Mouse (Mus musculus) forebrain, embryonic 10.5 days (tissue): ENCODE measurements around the gene Tmem200b. TPM values are rescaled to one million over a fixed set of nuclear protein-coding genes. Genes with fewer than 3 reads are reported as not detected.

Source experiments
- DNase-seq: peaks from one replicate; pipeline ENCODE4 v3.0.0-alpha.2; 2017; ENCODE audit warnings: low spot score; ENCODE audit errors: extremely low spot score
- H3K27ac ChIP-seq: fragments of 300-500 bp; sonication (generic); 2 replicates; pipeline ENCODE4 v1.5.1; 2016; ENCODE audit warnings: mild to moderate bottlenecking
- H3K27me3 ChIP-seq: fragments of 300-500 bp; sonication (generic); 2 replicates; pipeline ENCODE4 v1.6.1; 2016; ENCODE audit warnings: mild to moderate bottlenecking; ENCODE audit not compliant: poor library complexity, severe bottlenecking
- H3K36me3 ChIP-seq: fragments of 300-500 bp; sonication (generic); replicated peaks from 2 replicates; pipeline ENCODE4 v1.6.1; 2016; ENCODE audit warnings: mild to moderate bottlenecking, moderate library complexity
- H3K4me1 ChIP-seq: fragments of 300-500 bp; sonication (generic); 2 replicates; pipeline ENCODE4 v1.6.1; 2016
- H3K4me3 ChIP-seq: fragments of 300-500 bp; sonication (generic); 2 replicates; pipeline ENCODE4 v1.5.1; 2016; ENCODE audit warnings: mild to moderate bottlenecking, moderate library complexity
- H3K9me3 ChIP-seq: fragments of 300-500 bp; sonication (generic); 2 replicates; pipeline ENCODE4 v1.6.1; 2016; ENCODE audit warnings: mild to moderate bottlenecking, moderate library complexity
- WGBS: fragments of 180-500 bp; shearing (Covaris S2); methylation state at CpG from one replicate; pipeline ENCODE4 v1.1.7; 2016; 5-methylcytosine and 5-hydroxymethylcytosine counted together
- polyA plus RNA-seq: library from polyadenylated mRNA; unstranded; fragments of >200 nt; fragmentation: Nextera tagmentation; extraction: Ambion mirVana; gene quantifications from 2 replicates; pipeline ENCODE4 v1.2.1, GENCODE M21; 2016

The Tmem200b gene
- polyA plus RNA-seq, 1 experiment from 2014 or later: 0.84 TPM

DNA sequence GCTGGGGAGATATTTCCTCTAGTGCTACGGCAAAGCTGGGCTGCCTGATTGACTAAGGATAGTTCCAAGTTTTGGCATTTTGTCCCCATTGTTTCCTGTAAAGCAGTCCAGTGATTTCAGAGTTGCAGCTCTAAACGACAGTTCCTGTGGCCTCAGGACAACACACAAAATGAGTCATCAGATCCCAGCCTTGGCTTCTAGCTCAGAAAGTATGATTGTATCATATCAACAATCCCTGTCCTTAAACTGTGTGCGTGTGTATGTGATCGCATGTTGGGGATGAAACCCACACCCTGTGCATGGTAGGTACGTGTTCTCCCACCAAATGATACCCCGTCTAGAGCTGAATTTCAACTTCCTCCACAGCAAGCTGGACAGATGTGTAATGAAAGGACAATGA is 7.6 kb downstream of the Tmem200b start:
- H3K4me3 ChIP-seq: no peak overlapping the region
- DNase-seq: no peak
- peaks cover 98% of the 10 kb centered on the region for H3K36me3 ChIP-seq
- peaks cover 21% of the 10 kb centered on the region for H3K27me3 ChIP-seq
- no peak overlapping the region for H3K27ac ChIP-seq
- no peaks in the 10 kb centered on the region for H3K9me3 ChIP-seq
- WGBS: 90% methylated on average over 6 of the region's 6 CpGs
- H3K4me1 ChIP-seq: peaks cover 31% of the 10 kb centered on the region

DNA sequence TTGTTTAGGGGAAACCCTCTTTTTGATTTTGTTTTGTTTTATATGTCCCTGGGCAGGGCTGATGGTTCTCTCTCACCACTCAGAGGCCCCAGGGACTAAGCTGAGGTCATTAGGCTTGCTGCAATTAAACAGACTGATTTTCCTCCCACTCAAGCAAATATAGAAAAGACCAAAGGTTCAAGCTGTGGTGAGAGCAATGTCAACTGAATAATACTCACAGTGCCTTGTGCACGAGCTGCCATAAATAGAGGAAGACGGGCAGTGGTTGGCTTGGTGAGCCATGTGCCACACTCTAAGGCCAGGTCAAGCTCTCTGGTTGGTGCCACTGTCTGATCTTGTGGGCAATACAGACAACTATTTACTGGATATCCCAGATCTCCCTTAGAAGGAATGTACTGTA is 17.9 kb downstream of the Tmem200b start:
- WGBS: 94% methylated on average over 2 of the region's 2 CpGs
- Histone ChIP-seq H3K9me3 (no peaks in the 10 kb centered on the region), H3K36me3 (peaks cover 68% of the 10 kb centered on the region), H3K27me3 (no peaks in the 10 kb centered on the region), H3K4me1 (no peaks in the 10 kb centered on the region), H3K27ac (no peak overlapping the region), H3K4me3 (no peak overlapping the region)
- no peak for DNase-seq

DNA sequence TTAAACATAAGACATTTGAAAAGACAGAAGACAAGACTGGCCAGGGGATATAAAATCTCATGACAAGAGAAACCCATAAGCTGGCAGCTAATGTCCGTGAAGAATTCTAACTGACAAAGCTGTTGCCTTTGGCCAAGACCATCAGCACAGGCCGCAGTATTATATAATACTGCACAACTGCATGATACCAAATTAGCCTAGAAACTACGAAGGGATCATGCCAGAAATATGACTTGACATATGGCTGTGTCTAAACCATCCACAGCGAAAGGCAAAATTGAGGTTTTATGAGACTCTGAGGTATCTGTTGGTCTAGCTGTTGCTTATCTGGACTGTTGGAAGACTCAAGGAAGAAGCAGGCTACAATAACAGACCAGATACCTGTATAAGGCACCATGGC is 19.3 kb downstream of the Tmem200b start:
- Histone ChIP-seq H3K27me3 (no peaks in the 10 kb centered on the region), H3K9me3 (no peaks in the 10 kb centered on the region), H3K36me3 (peaks cover 60% of the 10 kb centered on the region), H3K27ac (no peak overlapping the region), H3K4me3 (no peak overlapping the region), H3K4me1 (no peaks in the 10 kb centered on the region)
- WGBS: 96% methylated on average over 4 of the region's 4 CpGs
- no peak for DNase-seq

DNA sequence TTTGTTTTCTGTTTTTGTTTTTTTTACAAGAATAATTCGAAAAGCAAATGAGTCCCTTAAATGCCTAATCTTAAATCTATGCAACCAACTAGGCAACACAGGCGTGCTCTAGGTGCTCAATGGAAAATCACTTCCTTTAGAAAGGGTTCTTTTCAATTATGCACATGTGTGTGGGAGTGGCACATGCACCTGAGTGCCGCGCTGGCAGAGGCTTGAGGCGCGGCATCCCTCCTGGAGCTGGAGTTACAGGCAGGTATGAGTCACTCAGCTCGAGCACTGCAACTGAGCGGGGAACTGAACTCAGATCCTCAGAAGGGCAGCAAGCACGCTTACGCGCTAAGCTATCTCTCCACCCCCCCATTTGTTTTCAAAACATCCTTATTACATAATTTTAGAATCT is 26.3 kb downstream of the Tmem200b start:
- Histone ChIP-seq H3K9me3 (no peaks in the 10 kb centered on the region), H3K4me1 (peaks cover 30% of the 10 kb centered on the region), H3K36me3 (peaks cover 40% of the 10 kb centered on the region), H3K27ac (no peak overlapping the region), H3K4me3 (no peak overlapping the region), H3K27me3 (no peaks in the 10 kb centered on the region)
- WGBS: 91% methylated on average over 11 of the region's 11 CpGs
- DNase-seq: no peak

DNA sequence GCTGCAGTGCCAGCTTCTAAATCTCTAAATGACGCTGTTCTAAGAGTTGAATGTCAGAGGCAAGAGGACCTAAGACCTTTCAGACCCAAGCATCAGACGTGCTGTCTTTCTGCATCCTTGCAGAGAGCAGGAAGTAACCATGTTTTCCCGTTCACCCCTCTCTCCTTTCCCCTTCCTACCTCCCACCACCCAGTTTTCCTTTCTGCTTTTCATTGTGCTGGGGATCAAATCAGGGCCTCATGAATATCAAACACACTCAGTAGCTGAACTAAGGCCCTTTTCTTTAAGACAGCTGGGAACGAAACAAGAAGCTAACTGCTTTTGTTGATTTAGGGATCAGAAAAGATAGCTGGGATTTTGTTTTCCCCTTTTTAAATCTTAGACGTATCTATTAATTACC is 28.3 kb downstream of the Tmem200b start:
- H3K27me3 ChIP-seq: no peaks in the 10 kb centered on the region
- no peak for DNase-seq
- peaks cover 30% of the 10 kb centered on the region for H3K4me1 ChIP-seq
- no peaks in the 10 kb centered on the region for H3K9me3 ChIP-seq
- WGBS: 29% methylated on average over 5 of the region's 5 CpGs
- 0 out of 2 replicates have a peak overlapping the region, but pooled peaks have one; percentile 18 for H3K27ac ChIP-seq
- no peak overlapping the region for H3K4me3 ChIP-seq
- peaks cover 46% of the 10 kb centered on the region for H3K36me3 ChIP-seq

DNA sequence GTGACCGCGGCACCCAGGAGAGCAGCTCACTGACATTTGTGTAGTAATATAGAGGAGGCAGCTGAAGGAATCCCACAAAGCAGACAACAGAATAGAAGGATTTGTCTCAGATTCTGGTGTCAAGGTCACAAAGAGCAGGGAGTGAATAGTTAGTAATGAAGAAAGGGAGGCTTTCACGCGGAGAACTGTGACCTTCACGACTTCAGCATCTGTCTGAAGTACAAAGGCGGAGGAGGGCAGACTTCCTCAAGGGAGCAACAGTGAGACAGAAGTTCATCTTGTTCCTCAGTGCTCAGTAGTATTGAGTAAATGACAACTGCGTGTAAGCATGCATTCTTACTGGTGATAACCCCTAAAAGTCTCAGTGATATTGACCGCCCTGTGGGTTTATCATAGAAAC is 29.1 kb downstream of the Tmem200b start:
- 64% methylated on average over 8 of the region's 8 CpGs for WGBS
- DNase-seq: no peak
- Histone ChIP-seq H3K4me1 (peaks cover 30% of the 10 kb centered on the region), H3K27ac (0 out of 2 replicates have a peak overlapping the region, but pooled peaks have one; percentile 40), H3K27me3 (no peaks in the 10 kb centered on the region), H3K9me3 (no peaks in the 10 kb centered on the region), H3K36me3 (peaks cover 53% of the 10 kb centered on the region), H3K4me3 (no peak overlapping the region)

DNA sequence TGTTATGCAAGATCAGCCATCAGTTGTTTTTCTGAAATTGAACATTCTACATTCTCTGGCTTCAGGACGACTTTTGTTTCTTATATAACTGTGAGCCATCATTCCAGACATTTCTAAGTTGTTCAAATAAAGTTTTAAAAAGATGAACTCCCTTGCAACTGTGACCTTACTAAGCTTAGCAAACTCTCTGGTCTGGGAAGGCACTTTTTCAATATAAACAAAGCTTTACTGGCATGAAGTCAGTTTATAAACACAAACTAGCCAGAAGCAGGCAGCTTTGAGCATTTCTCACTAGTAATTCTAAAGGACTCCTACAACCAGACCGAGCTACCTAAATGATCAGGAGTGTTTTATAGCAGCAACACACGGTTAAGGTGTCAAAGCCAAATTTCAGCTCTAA is 35.6 kb downstream of the Tmem200b start:
- Histone ChIP-seq H3K27me3 (no peaks in the 10 kb centered on the region), H3K4me3 (no peak overlapping the region), H3K9me3 (no peaks in the 10 kb centered on the region), H3K4me1 (no peaks in the 10 kb centered on the region), H3K27ac (no peak overlapping the region), H3K36me3 (peaks cover 83% of the 10 kb centered on the region)
- DNase-seq: no peak
- 91% methylated on average over 3 of the region's 3 CpGs for WGBS

DNA sequence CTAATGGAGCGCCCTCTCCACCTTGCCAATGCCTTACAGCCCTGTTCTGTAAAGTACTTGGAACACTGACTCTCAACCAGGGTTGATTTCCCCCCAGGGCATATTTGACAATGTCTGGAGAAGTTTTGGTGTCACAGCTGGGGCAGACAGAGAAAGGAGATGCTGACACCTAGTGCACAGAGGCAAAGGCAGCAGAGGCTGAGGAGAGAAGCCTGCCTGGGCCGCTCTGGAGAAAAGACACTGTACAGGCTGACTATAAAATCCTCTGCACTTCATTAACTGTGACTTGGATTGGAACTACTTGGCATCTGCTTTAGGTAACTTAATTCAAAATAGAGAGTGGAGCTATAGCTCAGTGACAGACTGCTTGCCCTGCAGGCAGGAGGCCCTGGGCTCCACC is 47.3 kb downstream of the Tmem200b start:
- no peak overlapping the region for H3K27ac ChIP-seq
- peaks cover 96% of the 10 kb centered on the region for H3K36me3 ChIP-seq
- no peaks in the 10 kb centered on the region for H3K4me1 ChIP-seq
- no peak overlapping the region for H3K4me3 ChIP-seq
- H3K27me3 ChIP-seq: no peaks in the 10 kb centered on the region
- 94% methylated on average over 2 of the region's 2 CpGs for WGBS
- H3K9me3 ChIP-seq: no peaks in the 10 kb centered on the region
- DNase-seq: no peak

DNA sequence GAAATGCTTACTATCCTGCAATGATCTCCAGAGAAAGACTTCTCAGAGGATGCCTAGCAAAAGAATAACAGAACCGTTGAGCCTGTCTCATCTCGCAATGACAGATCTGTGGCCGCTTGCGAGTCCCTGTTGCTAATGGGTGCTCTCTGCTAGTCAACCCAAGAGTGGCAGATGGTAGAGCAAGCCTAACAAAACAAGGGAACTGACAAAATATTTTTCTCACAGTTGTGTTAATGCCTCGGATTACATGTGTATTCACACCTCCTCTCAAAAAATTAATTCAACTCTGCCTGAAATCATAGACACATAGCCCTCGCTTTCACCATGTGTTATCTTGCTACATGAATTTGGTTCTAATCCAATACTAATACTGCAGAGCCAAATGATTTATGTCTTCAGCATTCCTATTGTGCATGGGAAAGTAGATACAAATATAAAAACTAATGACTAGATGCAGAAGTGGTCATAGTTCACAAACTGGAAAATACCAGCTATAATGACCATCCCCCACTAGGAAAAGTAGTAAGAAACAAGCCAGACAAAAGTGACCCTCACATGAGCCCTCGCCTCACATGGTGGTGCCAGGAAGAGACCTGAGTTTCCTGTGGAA is 48.8 kb downstream of the Tmem200b start:
- no peak for DNase-seq
- 92% methylated on average over 7 of the region's 7 CpGs for WGBS
- H3K27me3 ChIP-seq: no peaks in the 10 kb centered on the region
- H3K4me3 ChIP-seq: no peak overlapping the region
- no peaks in the 10 kb centered on the region for H3K9me3 ChIP-seq
- peaks cover 96% of the 10 kb centered on the region for H3K36me3 ChIP-seq
- H3K27ac ChIP-seq: no peak overlapping the region
- H3K4me1 ChIP-seq: no peaks in the 10 kb centered on the region

Other genes with a start within 250 kb of the Tmem200b start
- 26.5 and 27.0 TPM in 2 replicates for gene Ptpru, start 83.5 kb upstream of the Tmem200b start, polyA plus RNA-seq
- 57.6 and 60.2 TPM in 2 replicates for gene Mecr, start 78.3 kb upstream of the Tmem200b start, polyA plus RNA-seq
- gene Srsf4, start 48.2 kb upstream of the Tmem200b start, polyA plus RNA-seq: 152 and 155 TPM in 2 replicates
- not detected in 2 replicates for gene Gm10300, start 152.9 kb downstream of the Tmem200b start, polyA plus RNA-seq
- gene Epb41, start 153.6 kb downstream of the Tmem200b start, polyA plus RNA-seq: 115 and 123 TPM in 2 replicates
- 0.11 TPM in 1 of 2 replicates, not detected in the other for gene Oprd1, start 222.7 kb downstream of the Tmem200b start, polyA plus RNA-seq